Mouse (Mus musculus) limb, embryonic 14.5 days (tissue): ENCODE results near the gene Rph3al. TPM values are rescaled to one million over a fixed set of nuclear protein-coding genes. Genes with fewer than 3 reads are reported as not detected.
A peak's percentile ranks its signal among the peaks of the same experiment; 100 is the strongest.

Experiments
- ATAC-seq: fragments of 200-750 bp; cut with Nextera tagmentation; 2 replicates; pipeline ENCODE4 v1.8.0; 2017; ENCODE audit warnings: low read depth, moderate number of reproducible peaks, moderate TSS enrichment; ENCODE audit not compliant: low FRiP score
- DNase-seq: peaks from one replicate; pipeline ENCODE4 v3.0.0-alpha.2; 2015; ENCODE audit warnings: low spot score
- H3K27ac ChIP-seq: fragments of 300-500 bp; sonication (generic); replicated peaks from 2 replicates; pipeline ENCODE4 v1.5.1; 2014; ENCODE audit warnings: low read depth, mild to moderate bottlenecking, low read length, moderate library complexity, mixed read lengths
- H3K27me3 ChIP-seq: fragments of 300-500 bp; sonication (generic); 2 replicates; pipeline ENCODE4 v1.6.1; 2014; ENCODE audit warnings: low read length, mixed read lengths; ENCODE audit not compliant: control insufficient read depth, insufficient read depth
- H3K36me3 ChIP-seq: fragments of 300-500 bp; sonication (generic); 2 replicates; pipeline ENCODE4 v1.6.1; 2014; ENCODE audit warnings: mild to moderate bottlenecking, low read length, moderate library complexity, mixed read lengths; ENCODE audit not compliant: control insufficient read depth, insufficient read depth
- H3K4me1 ChIP-seq: fragments of 300-500 bp; sonication (generic); 2 replicates; pipeline ENCODE4 v1.6.1; 2014; ENCODE audit warnings: antibody characterized with exemption, low read length, mixed read lengths; ENCODE audit not compliant: control insufficient read depth, insufficient read depth
- H3K4me2 ChIP-seq: fragments of 300-500 bp; sonication (generic); replicated peaks from 2 replicates; pipeline ENCODE4 v1.6.1; 2014; ENCODE audit warnings: low read depth, mild to moderate bottlenecking, low read length, moderate library complexity; ENCODE audit not compliant: severe bottlenecking
- H3K4me3 ChIP-seq: fragments of 300-500 bp; sonication (generic); replicated peaks from 2 replicates; pipeline ENCODE4 v1.5.1; 2014; ENCODE audit warnings: low read length
- H3K9ac ChIP-seq: fragments of 300-500 bp; sonication (generic); 2 replicates; pipeline ENCODE4 v1.6.1; 2014; ENCODE audit warnings: mild to moderate bottlenecking, low read depth, low read length, moderate library complexity; ENCODE audit not compliant: severe bottlenecking
- H3K9me3 ChIP-seq: fragments of 300-500 bp; sonication (generic); 2 replicates; pipeline ENCODE4 v1.6.1; 2016; ENCODE audit warnings: low read length; ENCODE audit not compliant: control insufficient read depth
- POLR2A ChIP-seq: fragments of 200-500 bp; IDR thresholded peaks from 2 replicates; pipeline ENCODE4 v1.8.0; 2012; ENCODE audit warnings: inconsistent platforms, mild to moderate bottlenecking, moderate library complexity, borderline replicate concordance; ENCODE audit not compliant: insufficient read depth, insufficient read length; ENCODE audit errors: extremely low read depth
- WGBS: fragments of 180-500 bp; shearing (Covaris S2); extraction: QIAGEN DNeasy Blood & Tissue Kit; methylation state at CpG from one replicate; pipeline ENCODE4 v1.1.7; 2014; 5-methylcytosine and 5-hydroxymethylcytosine counted together
- polyA plus RNA-seq, 2 experiments: library from polyadenylated mRNA; depleted of rRNA in 1 of 2; stranded (reverse) in 1 of 2; unstranded in 1 of 2; fragments of >200 nt; fragmentation: Nextera tagmentation in 1 of 2; extraction: Ambion mirVana in 1 of 2; gene quantifications; 2 replicates each; pipeline versions ENCODE4 v1.2.1 to v1.2.3; 2012 to 2014

Gene Rph3al
- polyA plus RNA-seq, 2 experiments: 2.2 to 2.4 TPM

- H3K36me3 ChIP-seq: no peaks in the 10 kb centered on the region
- H3K9me3 ChIP-seq: no peaks in the 10 kb centered on the region
- ATAC-seq: no peak
- no peak for TF ChIP-seq POLR2A
- WGBS: 70% methylated on average over 4 of the region's 4 CpGs
- no peak overlapping the region for H3K27ac ChIP-seq
- H3K27me3 ChIP-seq: no peaks in the 10 kb centered on the region
- peaks cover 27% of the 10 kb centered on the region for H3K4me1 ChIP-seq
- H3K4me2 ChIP-seq: no peak overlapping the region
- H3K9ac ChIP-seq: no peak overlapping the region
- no peak for DNase-seq
- no peak overlapping the region for H3K4me3 ChIP-seq
Measured at GRCm38 (mm10) chr11:75862466-75862865, 75.8 kb downstream of the Rph3al start.

DNA sequence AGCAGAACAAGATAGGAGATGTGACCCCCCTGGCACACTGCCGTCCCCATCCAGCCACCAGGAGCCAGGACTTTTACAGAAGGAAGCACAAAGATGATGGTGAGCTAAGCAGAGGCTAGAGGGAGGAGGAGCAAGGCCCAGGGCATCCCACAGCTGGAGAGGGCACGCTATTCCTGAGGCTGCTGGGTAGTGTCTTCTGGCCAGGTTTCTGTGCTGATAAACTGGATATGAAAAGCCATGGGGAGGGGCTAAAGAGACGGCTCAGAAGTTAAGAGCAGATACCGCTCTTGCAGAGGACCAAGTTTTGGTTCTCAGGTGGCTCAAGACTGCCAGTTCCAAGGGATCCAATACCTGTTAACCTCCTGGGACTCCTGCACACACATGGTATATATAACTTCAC, 76.6 kb downstream of the Rph3al start:
- no peak for TF ChIP-seq POLR2A
- DNase-seq (no peak), ATAC-seq (peak; percentile 9; the same call in 1 of the 2 replicates)
- Histone ChIP-seq H3K36me3 (no peaks in the 10 kb centered on the region), H3K9me3 (no peaks in the 10 kb centered on the region), H3K4me2 (no peak overlapping the region), H3K9ac (no peak overlapping the region), H3K4me3 (no peak overlapping the region), H3K27ac (no peak overlapping the region), H3K27me3 (no peaks in the 10 kb centered on the region), H3K4me1 (peaks cover 27% of the 10 kb centered on the region)
- WGBS: 59% methylated on average over 4 of the region's 4 CpGs

DNA sequence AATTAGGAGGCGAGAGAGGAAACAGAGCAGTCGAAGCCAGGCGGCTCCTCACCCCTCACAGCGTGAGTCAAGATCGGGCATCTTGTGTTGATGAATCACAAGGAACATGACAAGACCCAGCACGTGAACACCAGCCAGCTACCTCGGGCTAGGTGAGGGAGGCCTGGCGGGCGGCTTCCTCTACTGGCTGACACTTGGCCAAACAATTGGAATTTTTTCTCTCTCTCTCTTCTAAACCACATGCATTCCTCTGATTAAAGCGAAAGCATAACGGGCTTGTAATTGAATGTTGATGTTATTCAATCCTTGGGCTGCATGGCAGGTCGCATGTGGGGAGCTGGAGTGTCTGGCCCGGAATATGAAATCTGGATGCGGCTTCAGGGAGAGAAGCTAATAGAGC, 77.0 kb downstream of the Rph3al start:
- Histone ChIP-seq H3K4me1 (peaks cover 25% of the 10 kb centered on the region), H3K4me3 (no peak overlapping the region), H3K27me3 (no peaks in the 10 kb centered on the region), H3K4me2 (no peak overlapping the region), H3K27ac (no peak overlapping the region), H3K9me3 (no peaks in the 10 kb centered on the region), H3K9ac (no peak overlapping the region), H3K36me3 (no peaks in the 10 kb centered on the region)
- ATAC-seq (peak; percentile 25; the same call in 1 of the 2 replicates), DNase-seq (peak; percentile 25)
- WGBS: 41% methylated on average over 14 of the region's 14 CpGs
- no peak for TF ChIP-seq POLR2A

DNA sequence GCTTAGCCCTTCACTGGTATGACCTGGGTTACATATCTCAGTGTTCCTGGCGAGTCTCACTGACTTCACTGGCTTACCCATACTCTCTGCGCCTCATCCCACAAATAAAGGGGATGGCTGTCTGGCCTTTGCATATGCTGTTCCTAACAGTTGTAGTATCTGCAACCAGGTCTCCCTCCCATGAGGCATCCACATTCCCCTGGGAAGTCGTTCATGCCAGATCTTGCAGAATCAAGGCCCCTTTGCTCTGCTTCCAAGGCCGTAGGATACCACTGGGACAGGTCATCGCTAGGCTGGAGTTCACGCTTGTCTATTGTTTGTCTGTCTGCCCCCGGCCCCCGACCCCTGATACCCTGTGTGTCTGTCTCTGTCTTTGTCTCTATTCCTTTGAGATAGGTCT, 78.8 kb downstream of the Rph3al start:
- WGBS: 81% methylated on average over 8 of the region's 8 CpGs
- H3K4me2 ChIP-seq: no peak overlapping the region
- H3K4me3 ChIP-seq: no peak overlapping the region
- ATAC-seq (no peak), DNase-seq (no peak)
- no peaks in the 10 kb centered on the region for H3K36me3 ChIP-seq
- no peaks in the 10 kb centered on the region for H3K9me3 ChIP-seq
- no peak overlapping the region for H3K9ac ChIP-seq
- no peak overlapping the region for H3K27ac ChIP-seq
- TF ChIP-seq POLR2A: no peak
- H3K4me1 ChIP-seq: peaks cover 13% of the 10 kb centered on the region
- H3K27me3 ChIP-seq: no peaks in the 10 kb centered on the region

DNA sequence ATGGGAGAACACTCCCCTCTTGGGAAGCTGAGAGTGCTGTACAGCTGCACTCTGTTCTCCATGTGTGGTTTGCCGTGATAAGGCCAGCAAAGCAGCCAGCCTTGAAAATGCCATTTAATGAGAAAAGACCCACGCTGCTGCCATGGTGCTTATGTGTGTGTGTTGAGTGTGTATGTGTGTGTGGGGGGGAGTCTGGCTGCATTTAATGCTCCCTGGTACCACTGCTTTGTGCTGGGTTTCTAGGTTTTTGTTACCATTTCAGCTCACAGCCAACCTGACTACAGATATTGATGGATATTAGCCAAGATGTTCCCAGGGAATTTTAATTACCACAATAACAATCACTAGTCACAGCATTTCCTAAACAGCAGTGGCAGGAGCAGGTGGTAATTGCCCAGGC, 79.3 kb downstream of the Rph3al start:
- Histone ChIP-seq H3K4me1 (peaks cover 13% of the 10 kb centered on the region), H3K9ac (no peak overlapping the region), H3K27me3 (no peaks in the 10 kb centered on the region), H3K36me3 (no peaks in the 10 kb centered on the region), H3K4me2 (no peak overlapping the region), H3K9me3 (no peaks in the 10 kb centered on the region), H3K27ac (no peak overlapping the region), H3K4me3 (no peak overlapping the region)
- no peak for DNase-seq
- TF ChIP-seq POLR2A: no peak
- WGBS: 46% methylated on average over 2 of the region's 2 CpGs
- no peak for ATAC-seq

- H3K36me3 ChIP-seq: no peaks in the 10 kb centered on the region
- no peak overlapping the region for H3K4me3 ChIP-seq
- TF ChIP-seq POLR2A: no peak
- H3K9ac ChIP-seq: no peak overlapping the region
- 47% methylated on average over 3 of the region's 3 CpGs for WGBS
- no peak for ATAC-seq
- H3K27me3 ChIP-seq: no peaks in the 10 kb centered on the region
- no peak for DNase-seq
- H3K4me1 ChIP-seq: peaks cover 13% of the 10 kb centered on the region
- no peak overlapping the region for H3K27ac ChIP-seq
- H3K9me3 ChIP-seq: no peaks in the 10 kb centered on the region
- no peak overlapping the region for H3K4me2 ChIP-seq
Measured at GRCm38 (mm10) chr11:75857781-75858180, 80.4 kb downstream of the Rph3al start.
